Mouse (Mus musculus) neural tube, embryonic 15.5 days (tissue): ENCODE measurements around the gene Ptprk. TPM values are rescaled to one million over a fixed set of nuclear protein-coding genes. Genes with fewer than 3 reads are reported as not detected.

ENCODE experiments used
- ATAC-seq: fragments of 200-750 bp; cut with Nextera tagmentation; 2 replicates; pipeline ENCODE4 v1.8.0; 2017; ENCODE audit warnings: mild to moderate bottlenecking, moderate TSS enrichment, moderate library complexity; ENCODE audit not compliant: low FRiP score
- H3K27ac ChIP-seq: fragments of 300-500 bp; sonication (generic); replicated peaks from 2 replicates; pipeline ENCODE4 v1.5.1; 2015; ENCODE audit warnings: mild to moderate bottlenecking, inconsistent platforms
- H3K27me3 ChIP-seq: fragments of 300-500 bp; sonication (generic); replicated peaks from 2 replicates; pipeline ENCODE4 v1.6.1; 2015; ENCODE audit warnings: inconsistent platforms
- H3K36me3 ChIP-seq: fragments of 300-500 bp; sonication (generic); 2 replicates; pipeline ENCODE4 v1.6.1; 2015; ENCODE audit warnings: inconsistent platforms
- H3K4me1 ChIP-seq: fragments of 300-500 bp; sonication (generic); 2 replicates; pipeline ENCODE4 v1.6.1; 2015; ENCODE audit warnings: inconsistent platforms
- H3K4me2 ChIP-seq: fragments of 300-500 bp; sonication (generic); 2 replicates; pipeline ENCODE4 v1.6.1; 2015; ENCODE audit warnings: inconsistent platforms, mild to moderate bottlenecking, moderate library complexity
- H3K4me3 ChIP-seq: fragments of 300-500 bp; sonication (generic); replicated peaks from 2 replicates; pipeline ENCODE4 v1.5.1; 2015; ENCODE audit warnings: mild to moderate bottlenecking, inconsistent platforms
- H3K9ac ChIP-seq: fragments of 300-500 bp; sonication (generic); replicated peaks from 2 replicates; pipeline ENCODE4 v1.6.1; 2015; ENCODE audit warnings: mild to moderate bottlenecking, inconsistent platforms
- H3K9me3 ChIP-seq: fragments of 300-500 bp; sonication (generic); replicated peaks from 2 replicates; pipeline ENCODE4 v1.6.1; 2016; ENCODE audit warnings: inconsistent platforms
- WGBS: fragments of 180-500 bp; shearing (Covaris S2); methylation state at CpG from one replicate; pipeline ENCODE4 v1.1.7; 2015; ENCODE audit warnings: mixed read lengths; 5-methylcytosine and 5-hydroxymethylcytosine counted together
- polyA plus RNA-seq: library from polyadenylated mRNA; unstranded; fragments of >200 nt; fragmentation: Nextera tagmentation; extraction: Ambion mirVana; gene quantifications from 2 replicates; pipeline ENCODE4 v1.2.1, GENCODE M21; 2015

Gene Ptprk
- polyA plus RNA-seq, 1 experiment from 2014 or later, result 32.7 TPM

- Histone ChIP-seq H3K9me3 (no peaks in the 10 kb centered on the region), H3K27ac (no peak overlapping the region), H3K4me2 (no peak overlapping the region), H3K36me3 (peaks cover 3% of the 10 kb centered on the region; the same call in 1 of the 2 replicates), H3K27me3 (no peaks in the 10 kb centered on the region), H3K9ac (no peak overlapping the region), H3K4me1 (no peaks in the 10 kb centered on the region), H3K4me3 (no peak overlapping the region)
- ATAC-seq, result no peak
- WGBS, result 57% methylated on average over 4 of the region's 4 CpGs
These were observed 512.0 kb downstream of the Ptprk start for GRCm38 (mm10) chr10:28586565-28587138.

GRCm38 (mm10) chr10:28588401-28588800, 513.8 kb downstream of the Ptprk start:
- 94% methylated on average over 4 of the region's 4 CpGs for WGBS

DNA sequence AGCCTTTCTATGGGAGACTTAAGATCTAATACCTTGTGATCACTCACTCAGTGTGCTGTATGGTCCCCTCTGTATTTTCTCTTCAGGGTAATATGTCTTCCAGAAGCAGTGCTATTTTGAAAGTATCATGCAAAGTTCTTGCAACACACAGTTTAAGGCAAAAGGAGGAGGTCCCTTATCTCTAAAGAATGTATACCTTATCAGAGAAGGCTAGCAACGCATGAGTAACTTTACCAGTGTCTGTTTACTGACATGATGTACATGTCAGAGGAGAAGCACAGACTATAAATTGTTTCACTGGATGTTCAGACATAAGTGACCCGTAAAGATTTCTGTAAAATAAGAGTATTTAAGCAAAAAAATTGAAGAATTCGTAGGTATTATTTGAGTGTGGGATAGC, 516.2 kb downstream of the Ptprk start:
- no peak for ATAC-seq
- Histone ChIP-seq H3K4me1 (no peaks in the 10 kb centered on the region), H3K9ac (no peak overlapping the region), H3K27ac (no peak overlapping the region), H3K27me3 (no peaks in the 10 kb centered on the region), H3K4me3 (no peak overlapping the region), H3K4me2 (no peak overlapping the region), H3K36me3 (0 out of 2 replicates have a peak, but pooled peaks cover 4% of the 10 kb centered on the region), H3K9me3 (no peaks in the 10 kb centered on the region)
- WGBS, result 88% methylated on average over 3 of the region's 3 CpGs

More at GRCm38 (mm10) chr10:28588401-28588800, 513.8 kb downstream of the Ptprk start:
- Histone ChIP-seq H3K9ac (no peak overlapping the region), H3K27ac (no peak overlapping the region), H3K27me3 (no peaks in the 10 kb centered on the region), H3K4me3 (no peak overlapping the region), H3K36me3 (0 out of 2 replicates have a peak, but pooled peaks cover 4% of the 10 kb centered on the region), H3K9me3 (no peaks in the 10 kb centered on the region), H3K4me2 (no peak overlapping the region), H3K4me1 (no peaks in the 10 kb centered on the region)
- ATAC-seq, result no peak

DNA sequence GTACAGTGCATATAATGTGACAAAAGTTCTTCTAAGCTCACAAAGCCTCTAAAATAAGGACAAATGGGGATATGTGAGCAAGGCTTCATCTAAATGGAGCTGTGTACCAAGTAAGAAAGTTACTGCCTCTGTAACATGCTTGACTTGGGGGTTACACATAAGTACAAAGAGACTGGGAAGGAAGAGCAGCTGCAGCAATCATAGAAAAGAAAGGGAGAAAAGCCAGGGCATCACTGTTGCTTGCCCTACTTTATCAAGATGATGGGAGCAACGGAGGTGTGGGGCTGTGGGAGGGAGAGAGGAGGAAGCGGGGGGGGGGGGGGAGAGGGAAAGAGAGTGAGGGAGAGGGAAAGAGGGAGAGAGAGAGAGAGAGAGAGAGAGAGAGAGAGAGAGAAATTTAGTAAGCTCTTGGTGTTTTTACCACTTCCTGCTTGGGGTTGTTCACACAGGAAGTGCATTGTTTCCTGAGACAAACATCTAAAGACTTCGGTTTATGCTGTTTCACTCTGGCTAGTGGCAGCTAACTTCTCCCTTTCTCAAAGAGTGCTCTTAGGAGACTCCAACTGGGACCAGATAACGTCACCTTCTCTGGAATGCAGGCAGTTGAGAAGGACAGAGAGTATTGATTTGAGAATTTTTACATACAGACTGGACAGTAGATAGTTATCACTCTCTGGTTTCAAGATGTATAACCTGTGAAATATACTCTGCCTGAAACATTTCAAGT, 519.1 kb downstream of the Ptprk start:
- Histone ChIP-seq H3K9ac (no peak overlapping the region), H3K4me2 (no peak overlapping the region), H3K36me3 (0 out of 2 replicates have a peak, but pooled peaks cover 4% of the 10 kb centered on the region), H3K9me3 (no peaks in the 10 kb centered on the region), H3K27me3 (no peaks in the 10 kb centered on the region), H3K27ac (no peak overlapping the region), H3K4me1 (no peaks in the 10 kb centered on the region), H3K4me3 (no peak overlapping the region)
- no peak for ATAC-seq
- WGBS, result 67% methylated on average over 3 of the region's 4 CpGs

- H3K36me3 ChIP-seq, result 0 out of 2 replicates have a peak, but pooled peaks cover 4% of the 10 kb centered on the region
- no peak overlapping the region for H3K27ac ChIP-seq
- no peaks in the 10 kb centered on the region for H3K27me3 ChIP-seq
- ATAC-seq, result no peak
- no peak overlapping the region for H3K4me2 ChIP-seq
- H3K4me3 ChIP-seq, result no peak overlapping the region
- H3K4me1 ChIP-seq, result no peaks in the 10 kb centered on the region
- no peaks in the 10 kb centered on the region for H3K9me3 ChIP-seq
- no peak overlapping the region for H3K9ac ChIP-seq
- 98% methylated on average over 3 of the region's 3 CpGs for WGBS
These were observed 522.3 kb downstream of the Ptprk start for GRCm38 (mm10) chr10:28596897-28597296.

GRCm38 (mm10) chr10:28609136-28609535, 534.5 kb downstream of the Ptprk start:
- Histone ChIP-seq H3K4me2 (no peak overlapping the region), H3K36me3 (no peaks in the 10 kb centered on the region), H3K9ac (no peak overlapping the region), H3K27ac (no peak overlapping the region), H3K9me3 (no peaks in the 10 kb centered on the region), H3K4me3 (no peak overlapping the region), H3K4me1 (no peaks in the 10 kb centered on the region), H3K27me3 (no peaks in the 10 kb centered on the region)
- no peak for ATAC-seq
- whole genome bisulfite sequencing, result 72% methylated on average over 3 of the region's 3 CpGs

DNA sequence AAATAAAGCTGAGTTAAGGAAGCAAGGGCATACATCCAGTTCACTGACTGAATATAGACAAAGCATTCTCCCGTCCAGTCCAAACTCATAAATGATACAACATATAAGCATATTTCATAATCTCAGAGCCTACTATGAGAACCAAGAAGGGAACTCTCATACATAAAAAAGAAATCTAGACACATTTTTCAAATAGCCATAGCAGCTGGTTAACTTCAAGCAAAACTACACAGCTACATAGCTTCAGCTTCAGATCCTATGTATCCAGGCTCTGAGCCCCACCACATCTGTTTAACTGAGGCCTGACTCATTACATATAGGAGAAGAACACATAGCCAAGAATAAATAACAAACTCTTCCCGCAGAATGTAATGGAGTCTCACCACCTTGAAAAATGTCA, 539.8 kb downstream of the Ptprk start:
- WGBS, result 94% methylated on average over 2 of the region's 2 CpGs
- Histone ChIP-seq H3K9ac (no peak overlapping the region), H3K4me2 (no peak overlapping the region), H3K9me3 (no peaks in the 10 kb centered on the region), H3K4me1 (no peaks in the 10 kb centered on the region), H3K4me3 (no peak overlapping the region), H3K36me3 (no peaks in the 10 kb centered on the region), H3K27me3 (no peaks in the 10 kb centered on the region), H3K27ac (no peak overlapping the region)
- ATAC-seq, result no peak

GRCm38 (mm10) chr10:28617203-28617602, 542.6 kb downstream of the Ptprk start:
- Histone ChIP-seq H3K36me3 (no peaks in the 10 kb centered on the region), H3K9me3 (no peaks in the 10 kb centered on the region), H3K27ac (no peak overlapping the region), H3K4me3 (no peak overlapping the region), H3K27me3 (no peaks in the 10 kb centered on the region), H3K9ac (no peak overlapping the region), H3K4me2 (no peak overlapping the region), H3K4me1 (no peaks in the 10 kb centered on the region)
- ATAC-seq, result no peak
- WGBS, result 95% methylated on average over 7 of the region's 7 CpGs

- 78% methylated on average over 2 of the region's 2 CpGs for WGBS
- no peaks in the 10 kb centered on the region for H3K36me3 ChIP-seq
- no peak for ATAC-seq
These were observed 543.4 kb downstream of the Ptprk start for GRCm38 (mm10) chr10:28618002-28618401.

DNA sequence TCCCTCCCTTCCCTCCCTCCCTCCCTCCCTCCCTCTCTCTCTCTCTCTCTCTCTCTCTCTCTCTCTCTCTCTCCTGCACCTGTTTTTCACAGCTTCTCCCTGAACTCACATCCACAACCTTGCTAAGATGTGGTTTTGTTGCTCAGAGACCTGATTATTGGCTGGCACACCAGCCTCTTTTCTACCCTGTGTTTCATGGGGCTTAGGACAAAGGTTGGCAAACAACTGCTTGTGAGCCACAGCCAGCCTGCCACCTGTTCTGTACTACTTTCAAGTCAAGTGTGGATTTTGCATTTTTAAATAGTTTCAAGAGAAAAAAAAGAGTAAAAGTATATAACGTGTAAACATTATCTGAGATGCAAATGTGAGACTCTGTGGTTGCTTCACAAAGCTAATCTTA, 544.8 kb downstream of the Ptprk start:
- no peaks in the 10 kb centered on the region for H3K9me3 ChIP-seq
- no peak overlapping the region for H3K9ac ChIP-seq
- 87% methylated on average over 1 of the region's 1 CpGs for WGBS
- H3K4me2 ChIP-seq, result no peak overlapping the region
- no peaks in the 10 kb centered on the region for H3K36me3 ChIP-seq
- H3K27me3 ChIP-seq, result no peaks in the 10 kb centered on the region
- ATAC-seq, result no peak
- H3K4me1 ChIP-seq, result no peaks in the 10 kb centered on the region
- H3K4me3 ChIP-seq, result no peak overlapping the region
- no peak overlapping the region for H3K27ac ChIP-seq

More at GRCm38 (mm10) chr10:28618002-28618401, 543.4 kb downstream of the Ptprk start:
- Histone ChIP-seq H3K4me1 (no peaks in the 10 kb centered on the region), H3K27me3 (no peaks in the 10 kb centered on the region), H3K4me3 (no peak overlapping the region), H3K9me3 (no peaks in the 10 kb centered on the region), H3K4me2 (no peak overlapping the region), H3K27ac (no peak overlapping the region), H3K9ac (no peak overlapping the region)

DNA sequence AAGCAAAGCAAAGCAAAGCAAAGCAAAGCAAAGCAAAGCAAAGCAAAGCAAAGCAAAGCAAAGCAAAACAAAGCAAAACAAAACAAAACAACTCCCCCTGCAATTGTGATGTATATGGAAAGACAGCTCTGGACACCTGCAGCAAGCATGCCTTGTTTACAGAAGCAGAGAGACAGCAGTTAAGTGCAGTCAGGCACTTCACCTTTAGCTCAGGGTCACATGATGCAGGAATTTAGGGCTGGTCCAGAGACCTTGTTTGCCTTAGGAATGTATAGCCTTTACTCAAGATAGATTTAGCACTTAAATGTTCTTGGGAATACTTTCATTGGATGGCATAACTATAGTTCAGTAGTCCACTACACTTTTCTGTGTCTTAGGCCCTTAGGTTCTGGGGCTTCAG, 561.5 kb downstream of the Ptprk start:
- no peak overlapping the region for H3K27ac ChIP-seq
- no peaks in the 10 kb centered on the region for H3K4me1 ChIP-seq
- no peak overlapping the region for H3K4me3 ChIP-seq
- H3K9me3 ChIP-seq, result no peaks in the 10 kb centered on the region
- H3K9ac ChIP-seq, result no peak overlapping the region
- no peak for ATAC-seq
- no peak overlapping the region for H3K4me2 ChIP-seq
- no peaks in the 10 kb centered on the region for H3K36me3 ChIP-seq
- no peaks in the 10 kb centered on the region for H3K27me3 ChIP-seq

- Histone ChIP-seq H3K9ac (no peak overlapping the region), H3K4me3 (no peak overlapping the region), H3K27ac (no peak overlapping the region), H3K9me3 (no peaks in the 10 kb centered on the region), H3K36me3 (no peaks in the 10 kb centered on the region), H3K4me2 (no peak overlapping the region), H3K4me1 (no peaks in the 10 kb centered on the region), H3K27me3 (no peaks in the 10 kb centered on the region)
- no peak for ATAC-seq
- WGBS, result 67% methylated on average over 2 of the region's 2 CpGs
These were observed 567.3 kb downstream of the Ptprk start for GRCm38 (mm10) chr10:28641887-28642286.
